Mouse (Mus musculus) megakaryocyte, embryonic 14.5 days (primary cell): ENCODE data around the gene Gm614.

ENCODE experiments used
- FLI1 ChIP-seq: IDR thresholded peaks from 2 replicates; pipeline ENCODE4 v1.6.1; 2012; ENCODE audit warnings: low read length, inconsistent platforms, mixed read lengths
- GATA1 ChIP-seq: IDR thresholded peaks from 3 replicates; pipeline ENCODE4 v1.6.1; 2012; ENCODE audit warnings: mixed read lengths, low read length, inconsistent platforms, borderline replicate concordance

DNA sequence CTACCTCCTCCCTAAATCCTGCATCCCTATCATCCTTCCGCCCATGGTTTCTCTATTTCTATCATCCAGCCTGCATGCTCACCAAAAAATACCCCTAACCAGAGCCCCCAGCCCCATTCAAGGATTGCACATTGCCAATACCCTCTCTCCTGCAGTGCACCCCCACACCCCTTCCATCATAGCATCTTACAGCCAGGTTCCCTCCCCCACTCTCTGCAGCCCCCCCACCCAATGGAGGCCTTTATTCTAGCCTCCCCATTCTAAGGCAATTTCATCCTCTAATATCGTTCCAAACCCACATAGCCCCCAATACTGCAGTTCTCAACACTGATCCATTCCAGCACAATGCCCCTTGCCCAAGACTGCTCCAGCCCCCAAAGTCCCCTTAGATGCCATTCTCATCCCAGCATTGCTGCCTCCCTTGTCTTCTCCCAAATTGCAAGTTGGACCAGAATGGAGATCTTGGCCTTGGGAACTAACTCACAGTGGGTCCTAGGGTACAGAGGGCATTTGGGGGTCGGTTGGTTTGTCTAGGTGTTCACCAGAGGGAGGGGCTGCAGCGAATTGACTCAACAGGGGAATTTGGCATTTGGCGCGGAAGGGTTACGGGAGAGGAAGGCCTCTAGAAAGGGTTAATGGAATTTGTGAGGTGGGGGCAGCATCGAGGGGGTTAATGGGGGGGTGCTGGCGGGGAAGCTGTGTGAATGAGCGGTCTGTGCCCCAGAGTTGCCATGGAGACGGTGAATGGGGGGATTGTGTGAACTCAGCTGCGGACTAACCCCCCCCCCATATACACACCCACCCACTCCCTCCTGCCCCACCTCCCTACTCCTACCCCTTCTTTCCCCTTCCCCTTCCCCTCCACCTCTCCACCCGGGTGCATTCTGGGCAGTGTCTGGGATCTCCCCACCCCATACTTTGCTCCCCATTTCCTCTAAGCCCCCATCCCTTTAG is 36.0 kb upstream of the Gm614 start:
- TF ChIP-seq FLI1 (no peak), GATA1 (no peak)
